Mouse (Mus musculus): ENCODE results near the gene Zfp750. TPM values are rescaled to one million over a fixed set of nuclear protein-coding genes. Genes with fewer than 3 reads are reported as not detected.

Gene Zfp750
- polyA plus RNA-seq, 1 experiment from 2014 or later = 0.19 TPM

- Histone ChIP-seq H3K27ac (no peak overlapping the region; the same call in 1 of the 2 replicates), H3K4me2 (replicated peaks) (no peak overlapping the region), H3K9me3 (ENCODE audit: control insufficient read depth, low read length) (no peaks in the 10 kb centered on the region), H3K4me1 (replicated peaks; ENCODE audit: control insufficient read depth, insufficient read depth, low read length) (peaks cover 30% of the 10 kb centered on the region), H3K4me3 (replicated peaks; ENCODE audit: low read length) (no peak overlapping the region), H3K36me3 (replicated peaks; ENCODE audit: control insufficient read depth, insufficient read depth) (0 out of 2 replicates have a peak, but pooled peaks cover 10% of the 10 kb centered on the region), H3K27me3 (ENCODE audit: control insufficient read depth, insufficient read depth, low read length) (no peaks in the 10 kb centered on the region), H3K9ac (no peak overlapping the region)
- ATAC-seq (ENCODE audit: low FRiP score) (no peak), DNase-seq (ENCODE audit: low spot score) (no peak)
- 92% methylated on average over 7 of the region's 7 CpGs for WGBS
Measured at GRCm38 (mm10) chr11:121552846-121553457, 33.8 kb upstream of the Zfp750 start.

- WGBS = 62% methylated on average over 4 of the region's 4 CpGs
- no peak overlapping the region for H3K9ac ChIP-seq
- DNase-seq (ENCODE audit: low spot score) = peak; percentile 49
Measured at GRCm38 (mm10) chr11:121552167-121552566, 33.0 kb upstream of the Zfp750 start.

GRCm38 (mm10) chr11:121551206-121551799 is 32.2 kb upstream of the Zfp750 start:
- H3K36me3 ChIP-seq (replicated peaks; ENCODE audit: control insufficient read depth, insufficient read depth) = no peaks in the 10 kb centered on the region
- no peak overlapping the region for H3K4me3 ChIP-seq (replicated peaks; ENCODE audit: low read length)
- H3K9ac ChIP-seq = no peak overlapping the region
- ATAC-seq (ENCODE audit: low FRiP score) = no peak
- DNase-seq (ENCODE audit: low spot score) = no peak
- H3K4me1 ChIP-seq (replicated peaks; ENCODE audit: control insufficient read depth, insufficient read depth, low read length) = peaks cover 30% of the 10 kb centered on the region
- H3K27ac ChIP-seq = no peak overlapping the region
- 89% methylated on average over 5 of the region's 5 CpGs for WGBS
- H3K4me2 ChIP-seq (replicated peaks) = no peak overlapping the region
- no peaks in the 10 kb centered on the region for H3K27me3 ChIP-seq (ENCODE audit: control insufficient read depth, insufficient read depth, low read length)
- no peaks in the 10 kb centered on the region for H3K9me3 ChIP-seq (ENCODE audit: control insufficient read depth, low read length)

More at GRCm38 (mm10) chr11:121552167-121552566, 33.0 kb upstream of the Zfp750 start:
- H3K4me3 ChIP-seq (replicated peaks; ENCODE audit: low read length) = no peak overlapping the region
- no peaks in the 10 kb centered on the region for H3K9me3 ChIP-seq (ENCODE audit: control insufficient read depth, low read length)
- 0 out of 2 replicates have a peak, but pooled peaks cover 3% of the 10 kb centered on the region for H3K36me3 ChIP-seq (replicated peaks; ENCODE audit: control insufficient read depth, insufficient read depth)
- no peaks in the 10 kb centered on the region for H3K27me3 ChIP-seq (ENCODE audit: control insufficient read depth, insufficient read depth, low read length)
- no peak overlapping the region for H3K4me2 ChIP-seq (replicated peaks)
- peak; percentile 65; the same call in 1 of the 2 replicates for ATAC-seq (ENCODE audit: low FRiP score)
- H3K27ac ChIP-seq = no peak overlapping the region
- H3K4me1 ChIP-seq (replicated peaks; ENCODE audit: control insufficient read depth, insufficient read depth, low read length) = peaks cover 30% of the 10 kb centered on the region

GRCm38 (mm10) chr11:121549843-121550647 is 30.9 kb upstream of the Zfp750 start:
- H3K9me3 ChIP-seq (ENCODE audit: control insufficient read depth, low read length) = no peaks in the 10 kb centered on the region
- WGBS = 45% methylated on average over 17 of the region's 17 CpGs
- peak; percentile 30 for DNase-seq (ENCODE audit: low spot score)
- no peaks in the 10 kb centered on the region for H3K27me3 ChIP-seq (ENCODE audit: control insufficient read depth, insufficient read depth, low read length)
- H3K4me2 ChIP-seq (replicated peaks) = no peak overlapping the region
- no peak overlapping the region for H3K4me3 ChIP-seq (replicated peaks; ENCODE audit: low read length)
- H3K4me1 ChIP-seq (replicated peaks; ENCODE audit: control insufficient read depth, insufficient read depth, low read length) = peaks cover 30% of the 10 kb centered on the region
- no peak overlapping the region for H3K9ac ChIP-seq
- peak; percentile 34; the same call in 1 of the 2 replicates for ATAC-seq (ENCODE audit: low FRiP score)
- H3K36me3 ChIP-seq (replicated peaks; ENCODE audit: control insufficient read depth, insufficient read depth) = no peaks in the 10 kb centered on the region
- no peak overlapping the region; the same call in 1 of the 2 replicates for H3K27ac ChIP-seq

GRCm38 (mm10) chr11:121548996-121549842 is 30.1 kb upstream of the Zfp750 start:
- H3K9me3 ChIP-seq (ENCODE audit: control insufficient read depth, low read length) = no peaks in the 10 kb centered on the region
- no peak overlapping the region for H3K4me3 ChIP-seq (replicated peaks; ENCODE audit: low read length)
- H3K27me3 ChIP-seq (ENCODE audit: control insufficient read depth, insufficient read depth, low read length) = no peaks in the 10 kb centered on the region
- H3K4me2 ChIP-seq (replicated peaks) = no peak overlapping the region
- no peak overlapping the region for H3K27ac ChIP-seq
- ATAC-seq (ENCODE audit: low FRiP score) = no peak
- peaks cover 30% of the 10 kb centered on the region for H3K4me1 ChIP-seq (replicated peaks; ENCODE audit: control insufficient read depth, insufficient read depth, low read length)
- no peak overlapping the region for H3K9ac ChIP-seq
- DNase-seq (ENCODE audit: low spot score) = peak; percentile 52
- 45% methylated on average over 12 of the region's 12 CpGs for WGBS
- H3K36me3 ChIP-seq (replicated peaks; ENCODE audit: control insufficient read depth, insufficient read depth) = no peaks in the 10 kb centered on the region

- Histone ChIP-seq H3K9me3 (ENCODE audit: control insufficient read depth, low read length) (no peaks in the 10 kb centered on the region), H3K36me3 (replicated peaks; ENCODE audit: control insufficient read depth, insufficient read depth) (no peaks in the 10 kb centered on the region), H3K4me1 (replicated peaks; ENCODE audit: control insufficient read depth, insufficient read depth, low read length) (peaks cover 30% of the 10 kb centered on the region), H3K27ac (no peak overlapping the region), H3K4me3 (replicated peaks; ENCODE audit: low read length) (no peak overlapping the region), H3K4me2 (replicated peaks) (no peak overlapping the region), H3K27me3 (ENCODE audit: control insufficient read depth, insufficient read depth, low read length) (no peaks in the 10 kb centered on the region), H3K9ac (no peak overlapping the region)
- ATAC-seq (ENCODE audit: low FRiP score) = no peak
- no peak for DNase-seq (ENCODE audit: low spot score)
- 93% methylated on average over 4 of the region's 4 CpGs for WGBS
Measured at GRCm38 (mm10) chr11:121547925-121548324, 28.8 kb upstream of the Zfp750 start.

GRCm38 (mm10) chr11:121547234-121547633 is 28.1 kb upstream of the Zfp750 start:
- H3K27ac ChIP-seq = no peak overlapping the region
- H3K4me2 ChIP-seq (replicated peaks) = no peak overlapping the region
- peaks cover 29% of the 10 kb centered on the region for H3K4me1 ChIP-seq (replicated peaks; ENCODE audit: control insufficient read depth, insufficient read depth, low read length)
- no peak for DNase-seq (ENCODE audit: low spot score)
- no peaks in the 10 kb centered on the region for H3K27me3 ChIP-seq (ENCODE audit: control insufficient read depth, insufficient read depth, low read length)
- H3K36me3 ChIP-seq (replicated peaks; ENCODE audit: control insufficient read depth, insufficient read depth) = no peaks in the 10 kb centered on the region
- no peak overlapping the region for H3K9ac ChIP-seq
- no peak overlapping the region for H3K4me3 ChIP-seq (replicated peaks; ENCODE audit: low read length)
- WGBS = 91% methylated on average over 5 of the region's 5 CpGs
- ATAC-seq (ENCODE audit: low FRiP score) = no peak
- no peaks in the 10 kb centered on the region for H3K9me3 ChIP-seq (ENCODE audit: control insufficient read depth, low read length)

- WGBS = 94% methylated on average over 3 of the region's 3 CpGs
- no peak overlapping the region for H3K4me2 ChIP-seq (replicated peaks)
- no peak for ATAC-seq (ENCODE audit: low FRiP score)
Measured at GRCm38 (mm10) chr11:121545398-121546034, 26.4 kb upstream of the Zfp750 start.

More at GRCm38 (mm10) chr11:121545398-121546034, 26.4 kb upstream of the Zfp750 start:
- no peak overlapping the region for H3K27ac ChIP-seq
- peaks cover 12% of the 10 kb centered on the region for H3K36me3 ChIP-seq (replicated peaks; ENCODE audit: control insufficient read depth, insufficient read depth)
- H3K4me1 ChIP-seq (replicated peaks; ENCODE audit: control insufficient read depth, insufficient read depth, low read length) = peaks cover 21% of the 10 kb centered on the region
- H3K4me3 ChIP-seq (replicated peaks; ENCODE audit: low read length) = no peak overlapping the region
- DNase-seq (ENCODE audit: low spot score) = no peak
- no peaks in the 10 kb centered on the region for H3K27me3 ChIP-seq (ENCODE audit: control insufficient read depth, insufficient read depth, low read length)
- H3K9me3 ChIP-seq (ENCODE audit: control insufficient read depth, low read length) = no peaks in the 10 kb centered on the region
- H3K9ac ChIP-seq = no peak overlapping the region

Data from hindbrain, embryonic 14.5 days (tissue).